Mouse (Mus musculus) liver, embryonic 11.5 days (tissue): ENCODE data around the gene Gabbr2. TPM values are rescaled to one million over a fixed set of nuclear protein-coding genes. Genes with fewer than 3 reads are reported as not detected.
A peak's percentile ranks its signal among the peaks of the same experiment; 100 is the strongest.

ENCODE experiments used
- ATAC-seq: fragments of 200-750 bp; cut with Nextera tagmentation; replicated peaks from 2 replicates; pipeline ENCODE4 v1.8.0; 2017; ENCODE audit warnings: moderate number of reproducible peaks, mild to moderate bottlenecking, moderate TSS enrichment, moderate library complexity; ENCODE audit not compliant: low FRiP score
- DNase-seq: peaks from one replicate; pipeline ENCODE4 v3.0.0-alpha.2; 2017; ENCODE audit warnings: low spot score
- H3K27ac ChIP-seq: fragments of 300-500 bp; sonication (generic); 2 replicates; pipeline ENCODE4 v1.5.1; 2014; ENCODE audit warnings: mild to moderate bottlenecking, low read depth, low read length, control low read depth
- H3K27me3 ChIP-seq: fragments of 300-500 bp; sonication (generic); replicated peaks from 2 replicates; pipeline ENCODE4 v1.6.1; 2014; ENCODE audit warnings: low read length, mixed read lengths; ENCODE audit not compliant: control insufficient read depth, insufficient read depth
- H3K36me3 ChIP-seq: fragments of 300-500 bp; sonication (generic); 2 replicates; pipeline ENCODE4 v1.6.1; 2014; ENCODE audit warnings: mild to moderate bottlenecking, low read length, moderate library complexity, mixed read lengths; ENCODE audit not compliant: control insufficient read depth, insufficient read depth
- H3K4me1 ChIP-seq: fragments of 300-500 bp; sonication (generic); replicated peaks from 2 replicates; pipeline ENCODE4 v1.6.1; 2014; ENCODE audit warnings: low read length, mixed read lengths; ENCODE audit not compliant: control insufficient read depth, insufficient read depth
- H3K4me2 ChIP-seq: fragments of 300-500 bp; sonication (generic); 2 replicates; pipeline ENCODE4 v1.6.1; 2014; ENCODE audit warnings: mild to moderate bottlenecking, control low read depth, moderate library complexity
- H3K4me3 ChIP-seq: fragments of 300-500 bp; sonication (generic); 2 replicates; pipeline ENCODE4 v1.5.1; 2014; ENCODE audit warnings: low read depth, low read length, control low read depth
- H3K9ac ChIP-seq: fragments of 300-500 bp; sonication (generic); 2 replicates; pipeline ENCODE4 v1.6.1; 2014; ENCODE audit warnings: low read depth, low read length, control low read depth
- H3K9me3 ChIP-seq: fragments of 300-500 bp; sonication (generic); 2 replicates; pipeline ENCODE4 v1.6.1; 2016; ENCODE audit warnings: low read length, inconsistent platforms, mixed read lengths; ENCODE audit not compliant: control insufficient read depth
- WGBS: fragments of 180-500 bp; shearing (Covaris S2); extraction: QIAGEN DNeasy Blood & Tissue Kit; methylation state at CpG from one replicate; pipeline ENCODE4 v1.1.7; 2014; 5-methylcytosine and 5-hydroxymethylcytosine counted together
- polyA plus RNA-seq: library from polyadenylated mRNA; unstranded; fragments of >200 nt; fragmentation: Nextera tagmentation; extraction: Ambion mirVana; gene quantifications from 2 replicates; pipeline ENCODE4 v1.2.1, GENCODE M21; 2014

Gene Gabbr2
- polyA plus RNA-seq, 1 experiment from 2014 or later: 0.19 TPM

GRCm38 (mm10) chr4:46870157-46870556, 121.5 kb downstream of the Gabbr2 start:
- no peak for DNase-seq
- Histone ChIP-seq H3K4me3 (no peak overlapping the region), H3K27ac (no peak overlapping the region), H3K9ac (no peak overlapping the region), H3K4me1 (no peaks in the 10 kb centered on the region), H3K9me3 (no peaks in the 10 kb centered on the region), H3K27me3 (0 out of 2 replicates have a peak, but pooled peaks cover 5% of the 10 kb centered on the region), H3K4me2 (no peak overlapping the region), H3K36me3 (no peaks in the 10 kb centered on the region)
- ATAC-seq: no peak
- 44% methylated on average over 6 of the region's 6 CpGs for WGBS

DNA sequence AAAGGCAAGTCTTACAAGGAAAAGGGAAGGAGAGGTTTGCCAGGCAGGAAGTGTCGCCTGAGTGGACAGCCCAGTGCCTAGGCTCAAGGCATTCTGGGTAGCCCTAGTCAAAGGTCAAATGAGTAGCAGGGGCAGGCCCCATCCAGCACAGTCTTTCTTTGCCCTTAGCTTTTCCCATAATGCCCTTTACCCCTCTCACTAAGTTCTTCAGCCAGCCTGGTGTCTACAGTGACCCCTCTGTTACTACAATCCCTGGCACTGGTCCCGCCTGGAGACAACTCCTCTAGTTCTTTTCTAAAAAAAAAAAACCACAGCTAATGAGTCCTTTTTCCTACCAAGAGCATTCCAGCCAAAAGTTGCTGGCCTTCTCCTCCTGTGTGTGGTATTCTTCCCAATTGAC, 122.3 kb downstream of the Gabbr2 start:
- 0 out of 2 replicates have a peak, but pooled peaks cover 5% of the 10 kb centered on the region for H3K27me3 ChIP-seq
- H3K4me1 ChIP-seq: no peaks in the 10 kb centered on the region
- no peak overlapping the region for H3K27ac ChIP-seq
- H3K4me2 ChIP-seq: no peak overlapping the region
- WGBS: 66% methylated on average over 2 of the region's 2 CpGs
- no peak for ATAC-seq
- no peaks in the 10 kb centered on the region for H3K9me3 ChIP-seq
- no peak overlapping the region for H3K4me3 ChIP-seq
- no peak for DNase-seq
- H3K36me3 ChIP-seq: no peaks in the 10 kb centered on the region
- H3K9ac ChIP-seq: no peak overlapping the region

DNA sequence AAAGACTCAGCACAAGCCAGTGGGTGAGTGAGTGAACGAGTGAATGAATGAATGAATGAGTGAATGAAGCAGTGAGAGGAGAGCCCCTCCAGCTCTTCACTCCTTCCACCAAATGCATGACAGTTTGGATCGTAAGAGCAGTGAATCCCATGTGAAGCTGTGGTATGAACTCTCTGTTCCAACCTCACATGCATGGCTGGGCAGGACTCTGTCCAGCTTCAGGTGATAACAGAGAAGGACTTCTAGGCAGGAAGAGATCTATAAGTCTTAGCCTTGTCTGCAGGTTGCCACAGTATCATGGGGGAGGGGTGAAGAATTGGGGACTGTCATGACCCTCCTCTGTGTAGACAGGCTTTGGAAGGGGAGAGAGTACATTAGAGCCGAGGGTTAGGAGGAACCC, 122.8 kb downstream of the Gabbr2 start:
- Histone ChIP-seq H3K9me3 (no peaks in the 10 kb centered on the region), H3K4me3 (no peak overlapping the region), H3K27me3 (0 out of 2 replicates have a peak, but pooled peaks cover 5% of the 10 kb centered on the region), H3K9ac (no peak overlapping the region), H3K36me3 (no peaks in the 10 kb centered on the region), H3K4me2 (no peak overlapping the region), H3K4me1 (no peaks in the 10 kb centered on the region), H3K27ac (no peak overlapping the region)
- WGBS: 77% methylated on average over 3 of the region's 3 CpGs
- no peak for ATAC-seq
- no peak for DNase-seq

GRCm38 (mm10) chr4:46868181-46868580, 123.5 kb downstream of the Gabbr2 start:
- Histone ChIP-seq H3K9ac (no peak overlapping the region), H3K4me3 (no peak overlapping the region), H3K36me3 (no peaks in the 10 kb centered on the region), H3K27ac (no peak overlapping the region), H3K4me2 (no peak overlapping the region), H3K27me3 (0 out of 2 replicates have a peak, but pooled peaks cover 5% of the 10 kb centered on the region), H3K9me3 (no peaks in the 10 kb centered on the region), H3K4me1 (0 out of 2 replicates have a peak, but pooled peaks cover under 1% of the 10 kb centered on the region)
- 49% methylated on average over 5 of the region's 5 CpGs for WGBS
- DNase-seq (no peak), ATAC-seq (no peak)

DNA sequence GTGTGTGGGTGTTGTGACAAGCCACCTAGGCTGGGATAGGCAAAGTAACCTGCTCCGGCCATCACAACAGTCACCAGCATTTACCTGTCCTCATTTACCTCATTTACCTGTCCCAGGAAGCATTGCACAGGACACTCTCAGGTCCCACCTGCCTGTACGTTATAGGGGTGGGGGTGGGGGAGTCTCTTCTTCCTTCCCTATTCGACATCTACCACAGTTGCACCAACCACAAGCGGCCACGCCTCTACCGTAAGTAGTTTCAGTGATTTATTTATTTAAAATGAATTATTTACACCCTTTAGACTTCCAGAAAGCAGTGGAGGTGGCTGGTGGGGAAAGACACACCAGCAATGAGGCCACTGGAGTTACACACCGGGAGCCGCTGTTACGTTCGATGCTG, 123.9 kb downstream of the Gabbr2 start:
- Histone ChIP-seq H3K4me1 (0 out of 2 replicates have a peak, but pooled peaks cover 4% of the 10 kb centered on the region), H3K9me3 (no peaks in the 10 kb centered on the region), H3K4me3 (no peak overlapping the region), H3K9ac (no peak overlapping the region), H3K4me2 (no peak overlapping the region), H3K27ac (no peak overlapping the region), H3K36me3 (no peaks in the 10 kb centered on the region), H3K27me3 (0 out of 2 replicates have a peak, but pooled peaks cover 5% of the 10 kb centered on the region)
- WGBS: 54% methylated on average over 10 of the region's 10 CpGs
- no peak for ATAC-seq
- DNase-seq: no peak

- Histone ChIP-seq H3K4me2 (no peak overlapping the region), H3K27ac (no peak overlapping the region), H3K4me1 (0 out of 2 replicates have a peak, but pooled peaks cover 7% of the 10 kb centered on the region), H3K4me3 (no peak overlapping the region), H3K9me3 (no peaks in the 10 kb centered on the region), H3K9ac (no peak overlapping the region), H3K36me3 (no peaks in the 10 kb centered on the region), H3K27me3 (no peaks in the 10 kb centered on the region)
- DNase-seq (no peak), ATAC-seq (no peak)
- 70% methylated on average over 2 of the region's 2 CpGs for WGBS
Measured at GRCm38 (mm10) chr4:46866070-46866469, 125.6 kb downstream of the Gabbr2 start.

DNA sequence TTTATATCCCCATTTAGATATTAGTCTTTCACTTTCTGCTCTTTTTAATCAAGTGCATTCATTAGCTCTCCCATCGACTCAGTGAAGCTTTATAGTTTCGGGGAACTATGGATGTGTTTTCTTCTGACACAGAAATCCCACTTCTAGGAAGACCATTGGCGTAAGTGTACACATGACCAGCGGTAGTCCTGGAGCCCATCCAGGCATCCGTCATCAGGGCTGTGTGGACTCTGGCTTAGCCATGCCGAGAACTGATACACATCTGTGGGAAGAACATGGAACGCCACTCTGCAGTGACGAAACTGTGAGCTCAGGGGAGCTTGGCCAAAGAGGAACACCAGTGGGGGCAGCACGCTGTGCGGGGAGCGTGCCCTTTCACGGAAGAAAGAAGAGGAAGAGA, 128.0 kb downstream of the Gabbr2 start:
- Histone ChIP-seq H3K36me3 (no peaks in the 10 kb centered on the region), H3K9ac (no peak overlapping the region), H3K27me3 (no peaks in the 10 kb centered on the region), H3K4me1 (0 out of 2 replicates have a peak, but pooled peaks cover 7% of the 10 kb centered on the region), H3K9me3 (no peaks in the 10 kb centered on the region), H3K4me2 (no peak overlapping the region), H3K27ac (no peak overlapping the region), H3K4me3 (no peak overlapping the region)
- no peak for DNase-seq
- ATAC-seq: no peak
- 82% methylated on average over 12 of the region's 12 CpGs for WGBS

GRCm38 (mm10) chr4:46862677-46863076, 129.0 kb downstream of the Gabbr2 start:
- Histone ChIP-seq H3K36me3 (no peaks in the 10 kb centered on the region), H3K4me2 (peak overlapping the region; percentile 26; the same call in 1 of the 2 replicates), H3K9me3 (no peaks in the 10 kb centered on the region), H3K27me3 (no peaks in the 10 kb centered on the region), H3K4me1 (0 out of 2 replicates have a peak, but pooled peaks cover 7% of the 10 kb centered on the region), H3K4me3 (no peak overlapping the region), H3K27ac (no peak overlapping the region), H3K9ac (no peak overlapping the region)
- ATAC-seq: peak; percentile 67
- DNase-seq: no peak
- WGBS: 50% methylated on average over 4 of the region's 4 CpGs

- Histone ChIP-seq H3K27ac (no peak overlapping the region), H3K9me3 (no peaks in the 10 kb centered on the region), H3K4me3 (no peak overlapping the region), H3K4me1 (peaks cover 7% of the 10 kb centered on the region; the same call in 1 of the 2 replicates), H3K9ac (no peak overlapping the region), H3K4me2 (no peak overlapping the region), H3K36me3 (no peaks in the 10 kb centered on the region), H3K27me3 (no peaks in the 10 kb centered on the region)
- ATAC-seq: no peak
- DNase-seq: no peak
- 68% methylated on average over 6 of the region's 6 CpGs for WGBS
Measured at GRCm38 (mm10) chr4:46860586-46860985, 131.1 kb downstream of the Gabbr2 start.
